Mouse (Mus musculus): ENCODE measurements around the gene N4bp2. TPM values are rescaled to one million over a fixed set of nuclear protein-coding genes. Genes with fewer than 3 reads are reported as not detected.

The N4bp2 gene
- polyA plus RNA-seq, 1 experiment from 2014 or later = 43.4 TPM

DNA sequence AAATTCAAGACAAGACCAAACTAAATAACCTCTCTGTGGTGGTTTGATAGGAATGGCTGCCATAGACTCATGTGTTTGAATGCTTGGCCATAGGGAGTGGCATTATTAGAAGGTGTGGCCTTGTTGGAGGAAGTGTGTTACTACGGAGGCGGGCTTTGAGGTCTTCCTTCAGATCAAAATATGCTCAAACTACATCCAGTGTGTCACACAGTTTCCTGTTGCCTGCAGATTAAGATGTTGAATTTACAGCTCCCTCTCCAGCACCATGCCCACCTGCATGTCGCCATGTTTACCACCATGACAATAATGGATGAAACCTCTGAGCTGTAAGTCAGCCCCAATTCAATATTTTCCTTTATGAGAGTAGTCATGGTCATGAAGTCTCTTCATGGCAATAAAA lies 24.0 kb upstream of the N4bp2 start:
- no peaks in the 10 kb centered on the region for H3K27me3 ChIP-seq (replicated peaks; ENCODE audit: control insufficient read depth, insufficient read depth, low read length)
- ATAC-seq (replicated peaks; ENCODE audit: low FRiP score, low TSS enrichment, low read depth) = no peak

DNA sequence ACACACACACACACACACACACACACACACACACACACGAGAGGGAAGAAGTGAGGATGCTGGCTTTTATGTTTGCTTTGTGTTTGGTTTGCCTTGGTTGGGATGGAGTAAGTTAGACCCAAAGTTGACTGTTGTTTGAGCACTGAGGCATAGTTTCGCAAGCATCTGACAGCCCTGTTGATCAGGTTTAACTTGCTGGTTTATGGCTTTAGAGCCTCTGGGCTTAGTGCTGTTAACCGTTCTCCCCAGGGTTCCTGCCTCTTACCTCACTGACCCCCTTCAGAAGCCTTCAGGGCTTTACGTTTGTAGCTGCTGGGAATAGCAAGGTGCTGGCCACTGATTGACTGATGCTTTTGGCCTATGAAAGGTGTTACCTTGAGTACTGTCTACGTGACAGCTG lies 16.4 kb upstream of the N4bp2 start:
- 57% methylated on average over 5 of the region's 5 CpGs for WGBS
- Histone ChIP-seq H3K4me3 (ENCODE audit: low read depth, low read length) (no peak overlapping the region), H3K9me3 (ENCODE audit: control insufficient read depth, low read length) (no peaks in the 10 kb centered on the region), H3K36me3 (ENCODE audit: control insufficient read depth, insufficient read depth, low read length) (no peaks in the 10 kb centered on the region), H3K4me2 (ENCODE audit: low read length) (no peak overlapping the region), H3K27ac (ENCODE audit: low read depth) (no peak overlapping the region), H3K9ac (ENCODE audit: low read length) (no peak overlapping the region), H3K27me3 (replicated peaks; ENCODE audit: control insufficient read depth, insufficient read depth, low read length) (no peaks in the 10 kb centered on the region), H3K4me1 (replicated peaks; ENCODE audit: control insufficient read depth, insufficient read depth, low read length) (no peaks in the 10 kb centered on the region)
- no peak for DNase-seq (ENCODE audit: low spot score)
- no peak for ATAC-seq (replicated peaks; ENCODE audit: low FRiP score, low TSS enrichment, low read depth)

More for the DNA sequence above, 24.0 kb upstream of the N4bp2 start:
- DNase-seq (ENCODE audit: low spot score) = no peak
- no peaks in the 10 kb centered on the region for H3K4me1 ChIP-seq (replicated peaks; ENCODE audit: control insufficient read depth, insufficient read depth, low read length)
- 90% methylated on average over 3 of the region's 3 CpGs for WGBS
- no peak overlapping the region for H3K9ac ChIP-seq (ENCODE audit: low read length)
- no peaks in the 10 kb centered on the region for H3K36me3 ChIP-seq (ENCODE audit: control insufficient read depth, insufficient read depth, low read length)
- H3K4me2 ChIP-seq (ENCODE audit: low read length) = no peak overlapping the region
- no peak overlapping the region for H3K4me3 ChIP-seq (ENCODE audit: low read depth, low read length)
- no peaks in the 10 kb centered on the region for H3K9me3 ChIP-seq (ENCODE audit: control insufficient read depth, low read length)
- no peak overlapping the region for H3K27ac ChIP-seq (ENCODE audit: low read depth)

DNA sequence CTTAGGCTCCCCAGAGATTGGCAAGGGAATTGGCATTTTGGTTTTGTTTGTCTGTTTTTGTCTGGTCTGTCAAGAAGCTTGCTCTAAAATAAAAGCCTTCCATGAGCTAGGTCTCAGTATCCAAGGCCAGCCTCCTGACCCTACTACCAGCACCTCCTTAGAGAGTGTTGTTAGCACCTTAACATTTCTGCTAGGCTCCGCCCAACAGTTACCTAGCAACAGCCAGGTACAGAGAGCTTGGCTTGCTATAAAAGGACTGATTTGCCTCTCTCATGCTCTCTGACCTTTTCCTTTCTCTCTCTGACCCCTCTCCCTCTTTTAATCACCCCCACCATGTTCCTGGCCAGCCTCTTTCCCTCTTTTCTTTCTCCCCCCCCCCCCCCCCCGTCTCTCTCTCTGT lies 14.9 kb upstream of the N4bp2 start:
- Histone ChIP-seq H3K9me3 (ENCODE audit: control insufficient read depth, low read length) (no peaks in the 10 kb centered on the region), H3K27ac (ENCODE audit: low read depth) (no peak overlapping the region), H3K36me3 (ENCODE audit: control insufficient read depth, insufficient read depth, low read length) (no peaks in the 10 kb centered on the region), H3K4me1 (replicated peaks; ENCODE audit: control insufficient read depth, insufficient read depth, low read length) (no peaks in the 10 kb centered on the region), H3K4me3 (ENCODE audit: low read depth, low read length) (no peak overlapping the region), H3K9ac (ENCODE audit: low read length) (no peak overlapping the region), H3K4me2 (ENCODE audit: low read length) (no peak overlapping the region), H3K27me3 (replicated peaks; ENCODE audit: control insufficient read depth, insufficient read depth, low read length) (no peaks in the 10 kb centered on the region)
- ATAC-seq (replicated peaks; ENCODE audit: low FRiP score, low TSS enrichment, low read depth) = no peak
- DNase-seq (ENCODE audit: low spot score) = no peak
- WGBS = 48% methylated on average over 2 of the region's 2 CpGs

DNA sequence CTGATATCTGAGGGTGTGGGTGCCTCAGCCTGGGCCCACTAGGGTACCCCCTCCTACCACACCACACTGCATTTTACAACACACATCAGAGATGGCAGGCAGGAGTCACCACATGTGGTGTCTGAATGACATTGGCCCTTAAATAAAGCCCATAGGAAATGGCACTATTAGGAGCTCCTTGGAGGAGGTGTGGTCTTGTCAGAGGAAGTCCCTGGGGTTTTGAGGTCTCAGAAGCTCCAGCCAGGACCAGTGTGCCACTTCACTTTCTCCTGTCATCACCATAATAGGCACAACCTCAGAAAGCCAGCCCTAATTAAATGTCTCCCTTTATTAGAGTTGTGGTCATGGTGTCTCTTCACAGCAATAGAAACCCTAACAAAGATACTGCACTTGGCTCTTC lies 14.4 kb upstream of the N4bp2 start:
- H3K4me1 ChIP-seq (replicated peaks; ENCODE audit: control insufficient read depth, insufficient read depth, low read length) = no peaks in the 10 kb centered on the region
- H3K36me3 ChIP-seq (ENCODE audit: control insufficient read depth, insufficient read depth, low read length) = no peaks in the 10 kb centered on the region
- ATAC-seq (replicated peaks; ENCODE audit: low FRiP score, low TSS enrichment, low read depth) (no peak), DNase-seq (ENCODE audit: low spot score) (no peak)
- H3K27me3 ChIP-seq (replicated peaks; ENCODE audit: control insufficient read depth, insufficient read depth, low read length) = no peaks in the 10 kb centered on the region
- no peak overlapping the region for H3K4me2 ChIP-seq (ENCODE audit: low read length)
- no peaks in the 10 kb centered on the region for H3K9me3 ChIP-seq (ENCODE audit: control insufficient read depth, low read length)
- H3K9ac ChIP-seq (ENCODE audit: low read length) = no peak overlapping the region
- no peak overlapping the region for H3K4me3 ChIP-seq (ENCODE audit: low read depth, low read length)
- H3K27ac ChIP-seq (ENCODE audit: low read depth) = no peak overlapping the region

DNA sequence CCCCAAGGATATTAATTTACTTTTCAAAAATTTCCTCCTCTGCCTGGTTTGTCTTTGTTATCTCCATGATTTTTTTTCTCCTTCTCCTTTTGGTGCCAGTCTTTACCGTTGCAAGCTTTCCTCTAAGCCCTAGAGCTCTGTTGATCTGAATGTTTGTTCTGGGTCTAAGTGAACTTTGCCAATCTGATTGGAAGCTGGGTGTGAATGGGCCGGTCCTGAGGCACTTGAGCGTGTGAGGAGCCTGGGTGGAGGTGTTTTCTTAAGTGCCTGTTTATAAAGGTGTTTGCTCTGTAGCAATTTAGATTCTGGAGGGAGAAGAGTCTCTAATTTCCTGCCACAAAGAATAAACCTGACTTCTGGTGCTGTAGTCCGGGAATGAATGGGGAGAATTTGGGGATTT lies 11.3 kb upstream of the N4bp2 start:
- Histone ChIP-seq H3K27ac (ENCODE audit: low read depth) (no peak overlapping the region), H3K4me3 (ENCODE audit: low read depth, low read length) (no peak overlapping the region), H3K27me3 (replicated peaks; ENCODE audit: control insufficient read depth, insufficient read depth, low read length) (no peaks in the 10 kb centered on the region), H3K9ac (ENCODE audit: low read length) (no peak overlapping the region), H3K36me3 (ENCODE audit: control insufficient read depth, insufficient read depth, low read length) (no peaks in the 10 kb centered on the region), H3K4me1 (replicated peaks; ENCODE audit: control insufficient read depth, insufficient read depth, low read length) (no peaks in the 10 kb centered on the region), H3K4me2 (ENCODE audit: low read length) (no peak overlapping the region), H3K9me3 (ENCODE audit: control insufficient read depth, low read length) (no peaks in the 10 kb centered on the region)
- 28% methylated on average over 4 of the region's 4 CpGs for WGBS
- DNase-seq (ENCODE audit: low spot score) (no peak), ATAC-seq (replicated peaks; ENCODE audit: low FRiP score, low TSS enrichment, low read depth) (no peak)

DNA sequence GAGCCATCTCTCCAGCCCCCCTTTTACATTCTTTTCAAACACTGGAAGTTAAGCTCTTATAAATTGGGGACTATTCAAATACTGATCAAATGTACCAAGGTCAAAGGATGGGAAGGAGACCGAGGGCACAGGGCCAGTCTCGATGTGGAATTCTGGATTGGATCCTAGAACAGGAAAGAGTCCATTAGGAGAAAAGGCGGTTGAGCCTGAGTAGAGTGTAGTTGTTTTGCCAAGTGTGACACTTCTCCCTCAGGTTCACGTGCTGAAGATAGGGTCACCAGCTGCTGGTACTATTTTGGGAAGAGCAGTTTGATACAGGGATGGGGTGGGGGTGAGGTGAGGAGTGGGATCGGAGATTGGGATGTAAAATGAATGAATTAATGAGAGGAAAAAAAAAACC lies 7.5 kb upstream of the N4bp2 start:
- no peak overlapping the region for H3K9ac ChIP-seq (ENCODE audit: low read length)
- no peak overlapping the region for H3K4me3 ChIP-seq (ENCODE audit: low read depth, low read length)
- no peak for DNase-seq (ENCODE audit: low spot score)
- no peaks in the 10 kb centered on the region for H3K9me3 ChIP-seq (ENCODE audit: control insufficient read depth, low read length)
- no peak overlapping the region for H3K27ac ChIP-seq (ENCODE audit: low read depth)
- H3K27me3 ChIP-seq (replicated peaks; ENCODE audit: control insufficient read depth, insufficient read depth, low read length) = no peaks in the 10 kb centered on the region
- no peaks in the 10 kb centered on the region; the same call in 1 of the 2 replicates for H3K36me3 ChIP-seq (ENCODE audit: control insufficient read depth, insufficient read depth, low read length)
- H3K4me1 ChIP-seq (replicated peaks; ENCODE audit: control insufficient read depth, insufficient read depth, low read length) = no peaks in the 10 kb centered on the region
- H3K4me2 ChIP-seq (ENCODE audit: low read length) = no peak overlapping the region
- 88% methylated on average over 5 of the region's 5 CpGs for WGBS
- ATAC-seq (replicated peaks; ENCODE audit: low FRiP score, low TSS enrichment, low read depth) = no peak

DNA sequence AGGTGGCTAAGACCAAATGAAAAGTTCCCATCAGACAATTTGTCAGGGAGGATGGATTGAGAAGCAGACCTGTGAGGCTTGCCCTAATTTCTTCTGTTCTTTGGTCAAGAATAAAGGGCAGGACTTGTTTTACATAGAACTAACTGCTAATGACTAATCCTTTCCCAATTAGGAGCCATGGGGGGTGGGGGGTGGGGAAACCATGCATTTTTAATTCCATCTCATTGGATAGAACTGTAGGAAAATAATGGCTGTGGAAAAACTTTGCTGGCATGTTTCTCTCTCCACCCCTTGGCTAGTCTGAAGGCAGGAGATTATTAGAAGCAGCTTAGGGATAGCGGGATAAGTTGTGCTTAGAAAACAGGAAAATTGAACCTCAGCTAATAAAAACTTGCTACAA lies 6.2 kb upstream of the N4bp2 start:
- Histone ChIP-seq H3K27me3 (replicated peaks; ENCODE audit: control insufficient read depth, insufficient read depth, low read length) (no peaks in the 10 kb centered on the region), H3K9me3 (ENCODE audit: control insufficient read depth, low read length) (no peaks in the 10 kb centered on the region), H3K4me1 (replicated peaks; ENCODE audit: control insufficient read depth, insufficient read depth, low read length) (peaks cover 8% of the 10 kb centered on the region), H3K4me3 (ENCODE audit: low read depth, low read length) (no peak overlapping the region), H3K36me3 (ENCODE audit: control insufficient read depth, insufficient read depth, low read length) (no peaks in the 10 kb centered on the region; the same call in 1 of the 2 replicates), H3K4me2 (ENCODE audit: low read length) (no peak overlapping the region), H3K27ac (ENCODE audit: low read depth) (no peak overlapping the region), H3K9ac (ENCODE audit: low read length) (no peak overlapping the region)
- 86% methylated on average over 1 of the region's 1 CpGs for WGBS
- DNase-seq (ENCODE audit: low spot score) (no peak), ATAC-seq (replicated peaks; ENCODE audit: low FRiP score, low TSS enrichment, low read depth) (no peak)

DNA sequence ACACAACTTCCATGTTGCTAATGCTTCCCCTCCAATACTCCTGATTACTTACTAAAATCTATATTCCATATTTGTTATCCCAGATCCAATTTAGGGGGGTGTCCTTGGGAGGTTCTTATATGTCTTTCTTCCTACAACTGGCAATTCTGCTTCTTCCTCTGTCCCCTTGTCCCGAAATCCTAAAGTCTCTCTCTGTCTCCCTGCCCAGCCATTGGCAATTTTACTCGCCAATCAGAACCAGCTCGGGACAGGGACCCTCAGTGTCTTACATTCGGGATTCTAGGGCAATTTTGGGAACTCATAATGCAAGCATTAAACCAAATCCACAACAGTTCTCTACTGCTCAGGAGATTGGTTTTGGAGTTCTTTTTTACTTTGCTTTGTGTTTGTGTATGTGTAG lies 3.3 kb upstream of the N4bp2 start:
- no peak overlapping the region for H3K9ac ChIP-seq (ENCODE audit: low read length)
- no peak overlapping the region for H3K4me2 ChIP-seq (ENCODE audit: low read length)
- ATAC-seq (replicated peaks; ENCODE audit: low FRiP score, low TSS enrichment, low read depth) (no peak), DNase-seq (ENCODE audit: low spot score) (no peak)
- H3K9me3 ChIP-seq (ENCODE audit: control insufficient read depth, low read length) = no peaks in the 10 kb centered on the region
- H3K36me3 ChIP-seq (ENCODE audit: control insufficient read depth, insufficient read depth, low read length) = no peaks in the 10 kb centered on the region; the same call in 1 of the 2 replicates
- H3K27ac ChIP-seq (ENCODE audit: low read depth) = no peak overlapping the region
- 88% methylated on average over 4 of the region's 4 CpGs for WGBS
- H3K4me1 ChIP-seq (replicated peaks; ENCODE audit: control insufficient read depth, insufficient read depth, low read length) = peaks cover 8% of the 10 kb centered on the region
- no peak overlapping the region for H3K4me3 ChIP-seq (ENCODE audit: low read depth, low read length)
- no peaks in the 10 kb centered on the region for H3K27me3 ChIP-seq (replicated peaks; ENCODE audit: control insufficient read depth, insufficient read depth, low read length)

DNA sequence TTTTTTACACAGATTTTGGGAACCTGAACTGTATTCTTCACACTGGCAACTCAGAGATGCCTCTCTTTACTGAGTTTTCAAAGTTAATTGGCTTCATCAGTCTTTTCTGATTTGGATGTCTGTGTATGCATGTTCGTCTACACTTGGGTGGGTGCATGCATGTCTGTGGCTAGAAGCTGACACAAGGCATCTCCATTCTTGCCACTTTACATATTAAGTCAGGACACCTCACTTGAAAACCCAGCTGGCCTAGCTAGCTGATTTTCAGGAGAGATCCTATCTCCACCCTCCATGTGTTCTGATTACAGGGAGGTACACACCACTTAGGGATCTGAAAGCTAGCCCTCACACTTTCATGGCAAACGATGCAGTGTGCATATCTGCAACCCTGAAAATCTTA lies 2.7 kb upstream of the N4bp2 start:
- ATAC-seq (replicated peaks; ENCODE audit: low FRiP score, low TSS enrichment, low read depth) (no peak), DNase-seq (ENCODE audit: low spot score) (no peak)
- no peak overlapping the region for H3K4me3 ChIP-seq (ENCODE audit: low read depth, low read length)
- peaks cover 10% of the 10 kb centered on the region for H3K4me1 ChIP-seq (replicated peaks; ENCODE audit: control insufficient read depth, insufficient read depth, low read length)
- no peaks in the 10 kb centered on the region for H3K9me3 ChIP-seq (ENCODE audit: control insufficient read depth, low read length)
- H3K9ac ChIP-seq (ENCODE audit: low read length) = no peak overlapping the region
- no peaks in the 10 kb centered on the region for H3K27me3 ChIP-seq (replicated peaks; ENCODE audit: control insufficient read depth, insufficient read depth, low read length)
- no peak overlapping the region for H3K4me2 ChIP-seq (ENCODE audit: low read length)
- no peak overlapping the region for H3K27ac ChIP-seq (ENCODE audit: low read depth)
- 88% methylated on average over 2 of the region's 2 CpGs for WGBS
- H3K36me3 ChIP-seq (ENCODE audit: control insufficient read depth, insufficient read depth, low read length) = no peaks in the 10 kb centered on the region; the same call in 1 of the 2 replicates

Measured in intestine, embryonic 14.5 days (tissue).